Mouse (Mus musculus): ENCODE data around the gene Sap30l. TPM values are rescaled to one million over a fixed set of nuclear protein-coding genes. Genes with fewer than 3 reads are reported as not detected.

Sap30l gene
- polyA plus RNA-seq, 1 experiment from 2014 or later: 21.2 TPM

DNA sequence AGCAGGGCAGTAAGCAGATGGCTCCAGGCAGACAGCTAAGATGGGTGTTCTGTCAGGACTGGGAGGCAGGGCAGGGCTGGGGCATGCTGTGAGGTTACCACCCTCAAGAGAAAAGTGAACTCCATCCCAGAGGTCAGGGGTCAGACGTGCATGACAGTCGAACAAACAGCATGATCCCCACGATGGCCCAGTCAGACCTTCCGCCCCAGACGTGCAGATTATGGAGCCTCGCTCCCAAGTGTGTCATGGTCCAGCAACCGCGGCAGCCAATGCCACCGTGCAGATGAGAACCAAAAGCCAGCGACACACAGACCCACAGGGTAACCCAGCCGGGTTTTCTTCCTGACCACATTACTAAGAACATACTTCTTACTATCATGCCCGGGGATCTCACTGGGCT lies 34.8 kb upstream of the Sap30l start:
- Histone ChIP-seq H3K27ac (ENCODE audit: low read depth, low read length) (no peak overlapping the region), H3K27me3 (replicated peaks; ENCODE audit: control insufficient read depth, insufficient read depth, low read length) (no peaks in the 10 kb centered on the region), H3K4me2 (replicated peaks; ENCODE audit: low read depth) (no peak overlapping the region), H3K9me3 (ENCODE audit: control insufficient read depth) (no peaks in the 10 kb centered on the region), H3K4me1 (replicated peaks; ENCODE audit: control insufficient read depth, insufficient read depth, low read length) (0 out of 2 replicates have a peak, but pooled peaks cover 4% of the 10 kb centered on the region), H3K36me3 (ENCODE audit: control insufficient read depth, insufficient read depth) (peaks cover 29% of the 10 kb centered on the region), H3K4me3 (ENCODE audit: low read depth, low read length) (no peak overlapping the region), H3K9ac (ENCODE audit: low read depth, low read length) (no peak overlapping the region)
- WGBS: 46% methylated on average over 12 of the region's 12 CpGs
- TF ChIP-seq CTCF (IDR thresholded peaks at IDR 0.05; ENCODE audit: low read depth): no peak
- ATAC-seq: no peak

DNA sequence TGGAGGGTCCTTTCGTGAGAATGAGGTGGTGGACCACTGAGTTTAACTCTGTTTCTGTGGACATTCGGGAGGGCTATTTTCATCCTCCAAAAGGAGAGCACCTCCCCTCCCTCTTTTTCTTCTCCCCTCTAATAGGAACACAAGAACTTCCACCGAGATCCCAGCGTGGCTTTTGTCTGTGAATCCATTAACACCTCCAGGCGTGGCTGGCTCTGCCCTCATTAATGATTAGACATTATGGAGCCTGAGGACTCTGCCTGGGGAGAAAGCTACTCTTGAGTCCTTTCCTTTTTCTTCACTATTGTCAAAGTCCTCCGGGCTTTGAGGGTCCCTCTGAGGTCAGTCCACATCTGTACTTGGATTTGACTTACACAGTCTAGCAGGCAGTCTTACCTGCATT lies 34.3 kb upstream of the Sap30l start:
- no peak for ATAC-seq
- H3K4me1 ChIP-seq (replicated peaks; ENCODE audit: control insufficient read depth, insufficient read depth, low read length): 0 out of 2 replicates have a peak, but pooled peaks cover 4% of the 10 kb centered on the region
- no peak overlapping the region for H3K27ac ChIP-seq (ENCODE audit: low read depth, low read length)
- H3K9ac ChIP-seq (ENCODE audit: low read depth, low read length): no peak overlapping the region
- no peak overlapping the region for H3K4me3 ChIP-seq (ENCODE audit: low read depth, low read length)
- no peak overlapping the region for H3K4me2 ChIP-seq (replicated peaks; ENCODE audit: low read depth)
- no peaks in the 10 kb centered on the region for H3K27me3 ChIP-seq (replicated peaks; ENCODE audit: control insufficient read depth, insufficient read depth, low read length)
- H3K9me3 ChIP-seq (ENCODE audit: control insufficient read depth): no peaks in the 10 kb centered on the region
- peaks cover 35% of the 10 kb centered on the region for H3K36me3 ChIP-seq (ENCODE audit: control insufficient read depth, insufficient read depth)
- 37% methylated on average over 6 of the region's 6 CpGs for WGBS
- no peak for TF ChIP-seq CTCF (IDR thresholded peaks at IDR 0.05; ENCODE audit: low read depth)

DNA sequence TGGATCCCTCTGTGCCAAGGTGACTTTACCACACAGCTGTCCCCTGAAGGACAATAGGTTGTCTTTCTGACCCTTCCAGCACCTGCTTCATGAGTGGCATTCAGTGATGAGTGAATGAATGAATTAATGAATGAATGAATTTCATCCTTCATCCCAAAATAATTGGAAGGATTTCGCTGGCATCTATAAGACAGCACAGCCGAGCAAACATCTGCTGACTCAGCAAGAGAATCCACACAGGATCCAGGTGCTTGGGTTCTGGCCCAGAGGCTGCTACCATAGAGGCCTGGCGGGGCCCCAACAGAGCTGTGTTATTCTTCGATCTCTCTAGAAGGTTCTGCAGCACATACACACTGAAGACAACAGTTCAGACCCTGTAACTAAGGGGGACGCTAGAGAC lies 30.7 kb upstream of the Sap30l start:
- Histone ChIP-seq H3K9me3 (ENCODE audit: control insufficient read depth) (no peaks in the 10 kb centered on the region), H3K4me1 (replicated peaks; ENCODE audit: control insufficient read depth, insufficient read depth, low read length) (0 out of 2 replicates have a peak, but pooled peaks cover 4% of the 10 kb centered on the region), H3K4me3 (ENCODE audit: low read depth, low read length) (no peak overlapping the region), H3K36me3 (ENCODE audit: control insufficient read depth, insufficient read depth) (peaks cover 48% of the 10 kb centered on the region), H3K27me3 (replicated peaks; ENCODE audit: control insufficient read depth, insufficient read depth, low read length) (no peaks in the 10 kb centered on the region), H3K4me2 (replicated peaks; ENCODE audit: low read depth) (no peak overlapping the region), H3K9ac (ENCODE audit: low read depth, low read length) (no peak overlapping the region), H3K27ac (ENCODE audit: low read depth, low read length) (no peak overlapping the region)
- TF ChIP-seq CTCF (IDR thresholded peaks at IDR 0.05; ENCODE audit: low read depth): no peak
- WGBS: 93% methylated on average over 5 of the region's 5 CpGs
- no peak for ATAC-seq

DNA sequence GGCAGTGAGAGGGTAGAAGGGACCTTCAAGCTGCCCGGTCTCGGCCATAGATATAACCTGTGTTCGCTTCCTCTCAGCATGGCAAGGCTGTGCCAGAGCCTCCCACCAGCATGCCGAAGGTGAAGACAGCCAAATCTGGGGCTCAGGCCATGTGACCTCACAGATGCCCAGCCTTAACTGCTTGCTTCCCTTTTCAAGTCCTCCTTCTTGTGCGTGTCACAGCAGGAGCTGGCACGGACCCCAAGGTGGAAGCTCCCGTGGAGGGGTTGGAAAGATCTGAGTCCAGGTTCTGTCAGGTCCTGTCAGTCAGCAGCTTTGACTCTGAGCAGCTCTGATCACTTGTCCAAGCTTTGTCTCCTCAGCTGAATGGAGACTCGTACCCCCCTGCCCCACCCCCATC lies 29.8 kb upstream of the Sap30l start:
- H3K9me3 ChIP-seq (ENCODE audit: control insufficient read depth): no peaks in the 10 kb centered on the region
- H3K27ac ChIP-seq (ENCODE audit: low read depth, low read length): no peak overlapping the region
- no peaks in the 10 kb centered on the region for H3K27me3 ChIP-seq (replicated peaks; ENCODE audit: control insufficient read depth, insufficient read depth, low read length)
- no peak overlapping the region for H3K4me2 ChIP-seq (replicated peaks; ENCODE audit: low read depth)
- H3K4me1 ChIP-seq (replicated peaks; ENCODE audit: control insufficient read depth, insufficient read depth, low read length): 0 out of 2 replicates have a peak, but pooled peaks cover 4% of the 10 kb centered on the region
- no peak for ATAC-seq
- WGBS: 93% methylated on average over 8 of the region's 8 CpGs
- no peak for TF ChIP-seq CTCF (IDR thresholded peaks at IDR 0.05; ENCODE audit: low read depth)
- H3K4me3 ChIP-seq (ENCODE audit: low read depth, low read length): no peak overlapping the region
- H3K36me3 ChIP-seq (ENCODE audit: control insufficient read depth, insufficient read depth): peaks cover 48% of the 10 kb centered on the region
- no peak overlapping the region for H3K9ac ChIP-seq (ENCODE audit: low read depth, low read length)

DNA sequence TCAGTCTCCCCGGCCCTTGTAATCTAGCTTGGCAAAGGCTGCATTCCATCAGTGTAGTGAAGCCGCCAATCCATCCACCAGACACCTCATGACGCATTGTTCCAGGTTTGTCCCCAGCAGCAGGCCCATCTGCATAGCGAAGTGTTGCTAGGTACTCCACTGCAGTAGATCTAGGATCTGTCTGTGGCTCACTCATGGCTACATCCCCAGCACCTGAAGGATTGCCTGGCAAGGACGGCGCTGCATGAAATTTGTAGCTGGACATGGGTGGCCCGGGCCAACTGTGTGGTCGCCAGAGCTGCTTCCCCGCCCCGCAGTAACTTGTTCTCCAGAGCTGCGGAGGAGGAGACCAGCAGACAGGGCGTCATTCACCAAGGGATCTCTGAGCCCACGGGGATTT lies 28.0 kb upstream of the Sap30l start:
- H3K4me3 ChIP-seq (ENCODE audit: low read depth, low read length): no peak overlapping the region
- H3K36me3 ChIP-seq (ENCODE audit: control insufficient read depth, insufficient read depth): peaks cover 41% of the 10 kb centered on the region
- 58% methylated on average over 13 of the region's 13 CpGs for WGBS
- H3K9ac ChIP-seq (ENCODE audit: low read depth, low read length): no peak overlapping the region
- TF ChIP-seq CTCF (IDR thresholded peaks at IDR 0.05; ENCODE audit: low read depth): no peak
- no peak for ATAC-seq
- H3K27ac ChIP-seq (ENCODE audit: low read depth, low read length): no peak overlapping the region
- no peak overlapping the region for H3K4me2 ChIP-seq (replicated peaks; ENCODE audit: low read depth)
- no peaks in the 10 kb centered on the region for H3K4me1 ChIP-seq (replicated peaks; ENCODE audit: control insufficient read depth, insufficient read depth, low read length)
- no peaks in the 10 kb centered on the region for H3K9me3 ChIP-seq (ENCODE audit: control insufficient read depth)
- no peaks in the 10 kb centered on the region for H3K27me3 ChIP-seq (replicated peaks; ENCODE audit: control insufficient read depth, insufficient read depth, low read length)

DNA sequence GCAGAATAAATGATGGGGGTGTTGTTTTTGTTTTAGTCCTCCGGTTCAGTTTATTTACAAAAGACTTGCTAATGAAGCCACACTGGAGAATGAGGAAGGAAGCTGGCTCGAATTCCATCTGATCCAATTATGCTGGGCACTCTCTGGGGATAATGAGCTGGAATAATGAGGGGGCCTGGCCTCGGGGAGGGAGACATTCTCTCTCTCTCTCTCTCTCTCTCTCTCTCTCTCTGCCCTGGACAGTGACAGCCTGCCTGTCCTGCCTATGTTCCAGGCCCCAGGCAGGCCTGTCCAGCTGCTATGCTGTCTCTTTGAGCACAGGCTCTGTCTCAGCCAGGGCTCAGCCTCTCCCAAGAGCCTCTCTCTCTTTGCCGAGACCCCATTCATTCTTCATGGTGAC lies 27.5 kb upstream of the Sap30l start:
- no peaks in the 10 kb centered on the region for H3K4me1 ChIP-seq (replicated peaks; ENCODE audit: control insufficient read depth, insufficient read depth, low read length)
- no peak overlapping the region for H3K27ac ChIP-seq (ENCODE audit: low read depth, low read length)
- no peak overlapping the region for H3K4me3 ChIP-seq (ENCODE audit: low read depth, low read length)
- no peaks in the 10 kb centered on the region for H3K27me3 ChIP-seq (replicated peaks; ENCODE audit: control insufficient read depth, insufficient read depth, low read length)
- peaks cover 36% of the 10 kb centered on the region for H3K36me3 ChIP-seq (ENCODE audit: control insufficient read depth, insufficient read depth)
- no peaks in the 10 kb centered on the region for H3K9me3 ChIP-seq (ENCODE audit: control insufficient read depth)
- WGBS: 41% methylated on average over 4 of the region's 4 CpGs
- H3K4me2 ChIP-seq (replicated peaks; ENCODE audit: low read depth): no peak overlapping the region
- ATAC-seq: no peak
- no peak for TF ChIP-seq CTCF (IDR thresholded peaks at IDR 0.05; ENCODE audit: low read depth)
- no peak overlapping the region for H3K9ac ChIP-seq (ENCODE audit: low read depth, low read length)

DNA sequence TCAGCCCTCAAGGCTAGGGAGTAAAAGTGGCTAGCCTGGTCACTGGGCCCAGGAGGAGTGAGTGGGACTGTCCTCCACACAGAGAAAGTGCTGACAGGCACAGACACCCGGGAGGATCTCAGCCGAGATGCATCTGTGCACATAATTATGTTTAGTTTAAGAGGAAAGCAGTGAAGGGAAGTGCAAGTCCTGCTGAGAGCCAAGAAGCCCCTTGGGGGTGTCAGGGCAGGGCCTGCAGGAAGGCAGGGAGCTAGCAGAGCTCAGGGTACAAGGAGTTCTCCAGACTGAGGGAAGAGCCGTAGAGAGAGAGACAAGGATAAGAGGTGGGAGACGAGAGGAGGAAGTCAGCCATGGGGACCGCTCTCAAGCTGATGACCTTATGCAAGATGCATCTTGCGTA lies 25.6 kb upstream of the Sap30l start:
- H3K9me3 ChIP-seq (ENCODE audit: control insufficient read depth): no peaks in the 10 kb centered on the region
- H3K27ac ChIP-seq (ENCODE audit: low read depth, low read length): no peak overlapping the region
- no peak for ATAC-seq
- peaks cover 27% of the 10 kb centered on the region for H3K36me3 ChIP-seq (ENCODE audit: control insufficient read depth, insufficient read depth)
- H3K27me3 ChIP-seq (replicated peaks; ENCODE audit: control insufficient read depth, insufficient read depth, low read length): no peaks in the 10 kb centered on the region
- H3K4me3 ChIP-seq (ENCODE audit: low read depth, low read length): no peak overlapping the region
- WGBS: 71% methylated on average over 6 of the region's 6 CpGs
- no peak for TF ChIP-seq CTCF (IDR thresholded peaks at IDR 0.05; ENCODE audit: low read depth)
- H3K4me1 ChIP-seq (replicated peaks; ENCODE audit: control insufficient read depth, insufficient read depth, low read length): no peaks in the 10 kb centered on the region
- H3K9ac ChIP-seq (ENCODE audit: low read depth, low read length): no peak overlapping the region
- H3K4me2 ChIP-seq (replicated peaks; ENCODE audit: low read depth): no peak overlapping the region
